Mouse (Mus musculus): ENCODE data around the gene Mtmr4.

DNA sequence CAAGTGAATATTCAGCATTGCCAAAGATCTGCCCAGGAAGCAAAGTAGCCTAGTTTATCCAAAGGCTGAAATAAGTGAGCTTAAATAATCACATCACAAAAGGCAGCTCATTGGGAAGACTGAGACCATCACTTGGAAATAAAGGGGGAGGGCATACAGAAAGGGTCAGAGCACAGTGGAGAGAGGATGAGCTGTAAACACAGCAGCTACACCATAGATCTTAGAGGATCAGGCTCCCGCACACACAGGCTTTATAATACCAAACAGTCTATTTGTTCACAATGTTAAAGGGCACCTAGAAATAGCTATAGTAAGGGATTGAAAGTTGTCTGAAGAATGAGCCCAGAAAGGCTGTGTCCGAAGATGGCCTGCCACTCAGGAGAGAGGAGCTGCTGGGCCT is 46.8 kb downstream of the Mtmr4 start:
- TF ChIP-seq EP300 (IDR thresholded peaks at IDR 0.05; ENCODE audit: insufficient read depth, low read depth, low read length) = no peak
- TF ChIP-seq CTCF (IDR thresholded peaks at IDR 0.05; ENCODE audit: low read depth, low read length) = no peak
- no peak for TF ChIP-seq POLR2A (IDR thresholded peaks at IDR 0.05; ENCODE audit: insufficient read depth, low read length)

Data from ES-Bruce4 (cell line).